Mouse (Mus musculus): ENCODE results near the gene Isg20. TPM values are rescaled to one million over a fixed set of nuclear protein-coding genes. Genes with fewer than 3 reads are reported as not detected.

Isg20 gene
- polyA plus RNA-seq, 1 experiment = 75.3 TPM

DNA sequence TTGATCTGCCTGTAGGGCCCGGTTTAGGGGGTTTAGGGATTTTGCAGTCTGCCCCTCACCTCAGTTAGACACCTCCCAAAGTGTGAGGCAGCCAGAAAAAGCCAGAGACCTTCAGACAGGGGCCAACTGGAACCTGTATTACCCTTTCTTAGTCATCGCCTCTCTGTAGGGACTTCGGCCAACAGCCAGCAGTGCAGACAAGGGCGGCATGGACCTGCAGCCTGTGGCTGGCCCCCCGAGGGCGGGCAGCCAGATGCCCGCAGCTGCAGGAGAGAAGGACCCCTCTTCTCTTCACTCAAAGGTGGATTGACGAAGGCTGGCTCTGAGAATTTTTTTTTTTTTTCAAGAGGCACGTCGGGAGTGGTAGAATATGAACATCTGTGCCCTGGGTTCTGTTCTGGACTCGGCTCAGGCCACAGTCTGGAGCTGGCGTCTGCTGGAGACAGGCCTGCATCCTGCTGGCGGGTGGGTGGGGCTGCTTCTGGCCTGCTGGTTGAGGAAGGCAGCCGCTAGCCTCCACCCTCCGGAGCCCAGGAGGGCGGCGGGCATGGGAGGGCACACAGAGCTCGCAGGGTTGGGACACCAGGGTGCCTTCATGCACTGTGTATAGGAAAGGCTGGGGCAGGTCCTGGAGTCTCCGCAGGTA, 25.9 kb downstream of the Isg20 start:
- WGBS = 57% methylated on average over 19 of the region's 19 CpGs
- DNase-seq = no peak
- TF ChIP-seq POLR2A (IDR thresholded peaks at IDR 0.05; ENCODE audit: borderline replicate concordance, extremely low read depth, low read depth, low read length) (no peak), CTCF (IDR thresholded peaks at IDR 0.05; ENCODE audit: insufficient read depth, low read length) (no peak)
- Histone ChIP-seq H3K4me3 (replicated peaks; ENCODE audit: extremely low read depth, low read depth, low read length) (no peak overlapping the region), H3K4me1 (ENCODE audit: control insufficient read depth, insufficient read depth, low read length) (no peaks in the 10 kb centered on the region)

DNA sequence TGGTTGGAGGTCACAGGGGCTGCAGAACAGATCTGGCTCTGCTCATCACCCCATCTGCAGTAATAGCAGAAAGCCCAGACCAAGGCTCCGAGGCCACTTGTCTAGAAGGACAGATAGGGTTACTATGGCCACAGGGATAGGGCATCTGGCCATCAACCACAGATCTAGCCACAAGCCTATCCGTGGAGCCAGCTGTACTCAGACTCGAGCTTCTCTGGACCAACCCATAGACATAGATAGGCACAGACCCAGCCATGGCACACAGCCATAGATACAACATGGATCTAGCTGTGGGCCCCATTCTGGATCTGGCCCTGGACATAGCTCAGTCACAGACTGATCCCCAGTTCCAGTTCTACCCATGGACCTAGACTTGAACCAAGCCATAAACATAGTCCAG, 27.7 kb downstream of the Isg20 start:
- WGBS = 69% methylated on average over 3 of the region's 3 CpGs
- Histone ChIP-seq H3K4me1 (ENCODE audit: control insufficient read depth, insufficient read depth, low read length) (no peaks in the 10 kb centered on the region), H3K4me3 (replicated peaks; ENCODE audit: extremely low read depth, low read depth, low read length) (no peak overlapping the region)
- TF ChIP-seq POLR2A (IDR thresholded peaks at IDR 0.05; ENCODE audit: borderline replicate concordance, extremely low read depth, low read depth, low read length) (no peak), CTCF (IDR thresholded peaks at IDR 0.05; ENCODE audit: insufficient read depth, low read length) (no peak)
- DNase-seq = no peak

DNA sequence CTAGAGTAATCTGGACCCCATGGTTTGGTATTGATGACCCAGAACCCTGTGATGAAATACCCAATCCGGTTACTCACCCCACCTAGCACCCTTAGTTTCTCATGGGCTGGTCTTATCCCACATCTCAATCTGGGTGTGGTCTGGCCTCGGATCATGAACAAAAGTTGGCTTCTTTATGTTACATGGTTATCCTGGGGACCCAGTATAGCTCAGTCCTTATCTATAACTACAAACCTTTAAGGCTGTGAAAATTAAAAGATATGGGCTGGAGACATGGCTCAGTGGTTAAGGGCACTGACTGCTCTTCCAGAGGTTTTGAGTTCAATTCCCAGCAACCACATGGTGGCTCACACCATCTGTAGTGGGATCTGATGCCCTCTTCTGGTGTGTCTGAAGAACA, 29.3 kb downstream of the Isg20 start:
- no peak overlapping the region for H3K4me3 ChIP-seq (replicated peaks; ENCODE audit: extremely low read depth, low read depth, low read length)
- H3K4me1 ChIP-seq (ENCODE audit: control insufficient read depth, insufficient read depth, low read length) = no peaks in the 10 kb centered on the region
- TF ChIP-seq POLR2A (IDR thresholded peaks at IDR 0.05; ENCODE audit: borderline replicate concordance, extremely low read depth, low read depth, low read length) = no peak
- TF ChIP-seq CTCF (IDR thresholded peaks at IDR 0.05; ENCODE audit: insufficient read depth, low read length) = no peak
- 88% methylated on average over 2 of the region's 2 CpGs for WGBS
- no peak for DNase-seq

DNA sequence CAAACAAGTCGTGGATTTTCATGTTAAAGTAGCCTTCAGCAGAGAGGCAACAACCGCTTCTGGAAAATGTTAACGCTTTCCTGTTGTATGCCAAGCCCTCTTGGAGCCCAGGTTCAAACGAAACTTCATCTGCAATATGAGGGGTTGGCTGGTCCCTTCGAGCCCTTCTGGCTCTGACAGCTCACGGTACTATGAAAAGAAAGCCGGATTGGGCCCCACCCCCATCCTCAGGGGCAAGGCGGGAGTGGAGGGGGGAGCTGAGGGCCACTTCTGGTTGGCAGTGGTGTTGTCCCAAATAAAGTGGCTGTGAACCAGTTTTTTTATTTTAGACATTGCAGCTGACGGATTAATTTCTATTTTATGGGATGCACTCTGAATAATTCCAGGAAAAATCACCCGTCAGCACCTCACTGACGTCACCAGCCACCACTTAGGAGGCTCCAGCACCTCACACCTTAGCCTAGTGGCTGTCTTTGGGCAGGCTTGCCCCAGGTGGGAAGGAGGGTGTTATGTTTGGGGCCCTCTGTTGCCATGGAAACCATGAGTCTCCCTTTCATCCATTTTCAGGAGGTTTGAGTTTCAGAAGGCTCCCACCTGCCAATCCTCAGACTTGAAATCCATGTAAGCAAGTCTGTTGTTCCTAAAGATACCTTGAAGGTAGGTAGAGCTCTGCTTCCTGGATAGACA, 40.8 kb downstream of the Isg20 start:
- DNase-seq = no peak
- no peak overlapping the region for H3K4me3 ChIP-seq (replicated peaks; ENCODE audit: extremely low read depth, low read depth, low read length)
- H3K4me1 ChIP-seq (ENCODE audit: control insufficient read depth, insufficient read depth, low read length) = no peaks in the 10 kb centered on the region
- TF ChIP-seq POLR2A (IDR thresholded peaks at IDR 0.05; ENCODE audit: borderline replicate concordance, extremely low read depth, low read depth, low read length) = no peak
- TF ChIP-seq CTCF (IDR thresholded peaks at IDR 0.05; ENCODE audit: insufficient read depth, low read length) = no peak
- WGBS = 17% methylated on average over 11 of the region's 11 CpGs

DNA sequence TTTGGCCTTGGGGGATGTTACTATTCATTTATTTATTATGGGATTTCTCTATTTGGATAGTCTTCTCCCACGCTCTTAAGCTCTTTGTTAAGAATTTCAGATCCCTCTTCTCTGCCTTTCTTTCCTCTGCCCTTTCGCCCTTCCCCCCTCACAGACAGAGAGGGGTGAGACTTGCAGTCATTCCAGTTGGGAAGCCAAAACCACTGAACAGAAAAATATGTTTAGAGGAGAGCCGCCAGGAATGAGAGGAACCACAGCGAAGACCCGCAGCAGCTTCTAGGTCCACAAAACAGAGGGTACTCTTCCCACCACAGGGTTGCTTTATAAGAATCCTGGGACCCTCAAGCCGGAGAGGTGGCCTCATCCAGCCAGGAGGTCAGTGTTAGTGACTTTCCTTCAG, 41.4 kb downstream of the Isg20 start:
- DNase-seq = no peak
- Histone ChIP-seq H3K4me1 (ENCODE audit: control insufficient read depth, insufficient read depth, low read length) (no peaks in the 10 kb centered on the region), H3K4me3 (replicated peaks; ENCODE audit: extremely low read depth, low read depth, low read length) (no peak overlapping the region)
- 62% methylated on average over 6 of the region's 6 CpGs for WGBS
- TF ChIP-seq CTCF (IDR thresholded peaks at IDR 0.05; ENCODE audit: insufficient read depth, low read length) = no peak
- TF ChIP-seq POLR2A (IDR thresholded peaks at IDR 0.05; ENCODE audit: borderline replicate concordance, extremely low read depth, low read depth, low read length) = no peak

DNA sequence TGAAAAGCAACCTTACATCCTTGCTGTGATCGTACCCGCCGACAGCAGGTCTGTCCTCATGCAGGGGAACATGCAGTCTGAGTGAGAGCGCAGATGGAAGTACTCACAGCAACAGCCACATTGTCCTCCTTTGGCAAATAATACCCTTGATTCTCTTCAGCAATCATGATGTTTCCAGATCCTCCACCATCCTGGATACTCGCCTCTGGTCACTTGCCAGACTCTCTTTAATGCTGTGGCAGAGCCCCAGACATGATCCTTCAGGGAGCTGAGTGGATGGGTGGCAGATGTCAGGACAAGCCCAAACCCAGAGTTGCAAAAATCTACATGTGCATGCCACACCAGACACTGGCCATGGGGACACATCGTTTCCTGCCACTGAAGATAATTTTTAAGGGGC, 41.9 kb downstream of the Isg20 start:
- TF ChIP-seq POLR2A (IDR thresholded peaks at IDR 0.05; ENCODE audit: borderline replicate concordance, extremely low read depth, low read depth, low read length) (no peak), CTCF (IDR thresholded peaks at IDR 0.05; ENCODE audit: insufficient read depth, low read length) (no peak)

DNA sequence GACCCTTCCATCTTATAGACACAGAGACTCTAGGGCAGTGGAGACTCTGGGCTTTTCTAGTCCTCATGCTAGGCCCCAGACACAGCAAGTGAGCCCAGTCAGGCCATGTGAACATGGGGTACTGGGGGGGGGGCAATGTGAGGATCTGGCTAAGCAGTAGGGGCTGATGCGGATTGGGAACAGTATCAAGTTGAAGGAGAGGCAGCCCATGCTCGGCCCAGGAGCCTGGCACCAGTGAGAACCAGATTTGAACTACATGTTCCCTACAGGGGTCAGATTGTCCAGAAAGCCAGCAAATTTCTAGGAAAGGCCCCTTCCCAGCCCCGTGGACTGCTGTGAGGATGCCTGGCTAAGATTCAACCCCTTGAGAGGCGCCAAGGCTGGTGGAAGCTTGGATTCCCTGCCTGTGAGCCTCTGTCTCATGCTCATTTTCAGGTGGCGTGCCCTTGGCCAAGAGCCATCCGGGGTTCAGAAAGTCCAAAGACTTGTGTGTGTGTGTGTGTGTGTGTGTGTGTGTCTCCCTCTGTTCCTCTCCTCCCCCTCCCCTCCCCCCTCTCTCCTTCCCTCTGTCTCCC, 45.4 kb downstream of the Isg20 start:
- Histone ChIP-seq H3K4me1 (ENCODE audit: control insufficient read depth, insufficient read depth, low read length) (no peaks in the 10 kb centered on the region), H3K4me3 (replicated peaks; ENCODE audit: extremely low read depth, low read depth, low read length) (no peak overlapping the region)
- 74% methylated on average over 6 of the region's 6 CpGs for WGBS
- no peak for DNase-seq
- TF ChIP-seq CTCF (IDR thresholded peaks at IDR 0.05; ENCODE audit: insufficient read depth, low read length) (no peak), POLR2A (IDR thresholded peaks at IDR 0.05; ENCODE audit: borderline replicate concordance, extremely low read depth, low read depth, low read length) (no peak)

More for the DNA sequence above, 41.9 kb downstream of the Isg20 start:
- H3K4me3 ChIP-seq (replicated peaks; ENCODE audit: extremely low read depth, low read depth, low read length) = no peak overlapping the region
- no peaks in the 10 kb centered on the region for H3K4me1 ChIP-seq (ENCODE audit: control insufficient read depth, insufficient read depth, low read length)
- no peak for DNase-seq
- 70% methylated on average over 6 of the region's 6 CpGs for WGBS

DNA sequence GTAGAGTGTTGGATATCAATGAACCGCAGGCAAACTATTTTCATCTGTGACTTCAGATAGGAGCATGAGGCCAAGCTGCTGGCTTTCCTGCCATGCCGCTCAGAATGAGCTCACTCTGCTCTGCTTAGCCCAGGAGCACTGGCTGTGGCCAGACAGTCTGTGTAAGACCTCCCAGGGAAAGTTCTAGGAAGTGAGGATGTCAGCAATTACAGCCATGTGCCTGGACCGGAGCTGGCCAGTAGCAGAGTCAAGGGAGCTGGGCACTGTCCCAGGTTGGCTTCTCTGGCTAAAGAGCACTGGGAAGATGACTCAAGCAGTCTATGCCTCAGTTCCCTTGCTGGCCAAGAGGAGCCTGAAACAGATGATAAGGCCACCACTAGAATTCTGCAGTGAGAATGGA, 50.7 kb downstream of the Isg20 start:
- Histone ChIP-seq H3K4me1 (ENCODE audit: control insufficient read depth, insufficient read depth, low read length) (no peaks in the 10 kb centered on the region), H3K4me3 (replicated peaks; ENCODE audit: extremely low read depth, low read depth, low read length) (no peak overlapping the region)
- 72% methylated on average over 3 of the region's 3 CpGs for WGBS
- TF ChIP-seq CTCF (IDR thresholded peaks at IDR 0.05; ENCODE audit: insufficient read depth, low read length) = no peak
- DNase-seq = no peak

Other genes with a start within 250 kb of the Isg20 start
- 4.7 and 6.1 TPM in 2 replicates for gene Ntrk3, start 175.4 kb upstream of the Isg20 start, polyA plus RNA-seq (2012; rRNA removed)
- 27.9 and 28.5 TPM in 2 replicates for gene Mrps11, start 130.3 kb upstream of the Isg20 start, polyA plus RNA-seq (2012; rRNA removed)
- 14.3 and 15.1 TPM in 2 replicates for gene Mrpl46, start 129.9 kb upstream of the Isg20 start, polyA plus RNA-seq (2012; rRNA removed)
- 10.2 and 11.0 TPM in 2 replicates for gene Det1, start 66.2 kb upstream of the Isg20 start, polyA plus RNA-seq (2012; rRNA removed)
- gene Aen, start 17.6 kb upstream of the Isg20 start, polyA plus RNA-seq (2012; rRNA removed) = 17.1 and 17.7 TPM in 2 replicates
- gene Acan, start 140.1 kb downstream of the Isg20 start, polyA plus RNA-seq (2012; rRNA removed) = 0.06 and 0.59 TPM in 2 replicates
- 0.22 and 1.8 TPM in 2 replicates for gene Hapln3, start 217.6 kb downstream of the Isg20 start, polyA plus RNA-seq (2012; rRNA removed)
- gene Mfge8, start 235.6 kb downstream of the Isg20 start, polyA plus RNA-seq (2012; rRNA removed) = 404 and 429 TPM in 2 replicates

Data from lung, adult 2 months (tissue).